Mouse (Mus musculus): Measurements from ENCODE around the gene Dis3. TPM values are rescaled to one million over a fixed set of nuclear protein-coding genes. Genes with fewer than 3 reads are reported as not detected.
"Not testable (repeated sequence)": the region's sequence is repeated elsewhere in the genome, so short reads cannot be mapped to it uniquely, and the experiment has no call there.

Dis3 gene
- total RNA-seq, 2 experiments from 2014 or later = 10.1 to 11.6 TPM

DNA sequence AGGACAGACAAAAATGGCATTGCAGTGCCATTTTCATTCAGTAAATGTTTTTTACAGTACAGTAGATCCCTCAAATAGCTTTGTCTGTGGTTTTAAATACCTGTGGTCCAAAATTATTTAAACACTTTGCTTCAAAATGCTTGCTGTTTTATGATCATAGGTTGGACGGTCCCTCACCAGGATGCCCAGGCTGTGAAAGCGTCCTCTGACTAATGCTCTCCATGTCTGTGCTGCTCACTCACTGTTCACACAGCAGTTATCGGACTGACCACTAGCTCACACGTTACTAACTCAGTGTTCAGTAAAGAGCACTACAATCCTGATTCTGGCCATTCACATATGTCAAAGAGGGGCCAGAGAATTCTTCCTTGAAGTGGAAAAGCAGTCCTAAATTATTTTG lies 28.4 kb downstream of the Dis3 start:
- no peak for DNase-seq (ENCODE audit: low spot score)

DNA sequence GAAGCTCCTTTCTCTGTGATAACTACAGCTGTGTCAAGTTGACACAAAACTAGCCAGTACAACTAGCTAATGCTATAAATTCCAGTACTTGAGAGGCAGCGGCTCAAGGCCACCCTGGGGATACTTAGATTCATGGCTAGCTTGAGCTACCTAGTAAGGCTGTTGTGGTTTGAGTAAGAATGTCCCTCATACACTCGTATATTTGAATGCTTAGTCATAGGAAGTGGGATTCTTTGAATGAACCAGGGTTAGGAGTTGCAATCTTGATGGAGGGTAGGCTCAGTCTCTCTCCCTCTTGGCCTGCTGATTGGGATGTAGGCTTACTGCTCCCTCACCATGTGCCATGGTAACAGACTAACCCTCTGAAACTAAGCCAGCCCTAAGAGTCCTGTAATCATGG lies 36.5 kb downstream of the Dis3 start:
- no peak for DNase-seq (ENCODE audit: low spot score)

DNA sequence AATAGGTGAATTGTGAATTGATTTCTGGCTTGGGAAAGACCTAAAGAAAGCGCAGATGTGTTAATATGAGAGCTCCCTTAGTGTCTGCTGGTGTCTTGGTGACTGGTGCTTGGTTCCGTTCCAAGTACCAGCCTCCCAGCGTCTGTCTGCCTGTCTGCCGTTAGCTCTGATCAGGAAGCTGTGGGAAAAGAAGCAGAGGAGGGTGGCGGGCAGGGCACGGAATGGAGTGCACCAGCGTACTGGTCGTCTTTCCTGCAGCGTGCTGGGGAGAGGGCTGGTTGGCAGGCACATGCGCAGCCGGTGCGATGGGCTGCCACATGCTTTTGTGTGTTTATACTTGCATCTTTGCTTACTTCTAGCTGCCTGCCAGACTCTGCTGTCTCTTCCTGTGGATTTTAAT lies 39.0 kb downstream of the Dis3 start:
- no peak for DNase-seq (ENCODE audit: low spot score)

DNA sequence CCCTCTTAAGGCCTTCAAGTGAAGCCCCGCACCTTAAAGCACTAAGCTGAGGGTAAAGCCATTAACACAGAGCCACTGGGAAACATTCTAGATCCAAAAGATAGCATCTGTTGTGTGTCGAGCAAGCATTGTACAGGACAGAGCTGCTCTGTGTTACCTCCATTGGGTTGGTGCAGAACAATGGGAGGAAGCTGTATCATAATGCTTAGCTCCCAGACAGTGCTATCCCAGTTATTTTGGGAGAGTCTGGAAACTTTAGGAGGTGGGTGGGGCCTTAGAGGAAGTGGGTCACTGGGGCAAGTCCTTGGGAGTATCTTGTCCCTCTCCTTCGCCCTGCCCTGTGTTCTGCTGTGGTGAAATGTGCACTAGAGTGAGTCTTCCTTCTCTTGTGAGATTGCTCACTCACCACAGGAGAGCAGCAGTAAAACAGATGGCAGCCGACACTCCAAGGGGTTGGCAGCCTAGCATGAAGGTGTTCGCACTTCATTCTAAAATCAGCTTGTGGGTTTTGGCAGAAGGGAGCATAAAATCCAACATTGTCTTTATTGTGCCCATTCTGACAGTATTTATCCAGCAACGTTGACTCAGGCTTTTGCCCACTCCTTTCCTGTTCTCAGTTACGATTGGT lies 40.5 kb downstream of the Dis3 start:
- no peak for DNase-seq (ENCODE audit: low spot score)

DNA sequence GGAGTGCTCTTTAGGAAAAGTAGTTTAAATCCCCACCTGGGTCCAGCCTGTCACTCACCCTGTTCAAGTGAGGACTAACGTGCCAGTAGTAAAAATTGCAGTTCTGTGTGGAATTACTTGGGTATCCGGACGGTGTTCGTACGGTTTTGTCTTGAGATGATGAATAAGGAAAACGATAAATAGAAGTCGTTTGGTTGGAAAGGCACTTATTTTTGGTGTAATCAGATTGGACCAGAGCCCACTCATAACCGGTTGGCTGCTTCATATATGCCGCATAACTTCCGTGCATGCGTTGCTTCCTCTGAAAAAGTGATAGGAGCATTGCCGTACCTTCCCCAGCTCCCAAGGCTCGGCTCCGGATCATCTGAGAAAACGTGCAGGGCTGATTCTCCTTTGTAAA lies 52.8 kb downstream of the Dis3 start:
- DNase-seq (ENCODE audit: low spot score) = peak; percentile 4

DNA sequence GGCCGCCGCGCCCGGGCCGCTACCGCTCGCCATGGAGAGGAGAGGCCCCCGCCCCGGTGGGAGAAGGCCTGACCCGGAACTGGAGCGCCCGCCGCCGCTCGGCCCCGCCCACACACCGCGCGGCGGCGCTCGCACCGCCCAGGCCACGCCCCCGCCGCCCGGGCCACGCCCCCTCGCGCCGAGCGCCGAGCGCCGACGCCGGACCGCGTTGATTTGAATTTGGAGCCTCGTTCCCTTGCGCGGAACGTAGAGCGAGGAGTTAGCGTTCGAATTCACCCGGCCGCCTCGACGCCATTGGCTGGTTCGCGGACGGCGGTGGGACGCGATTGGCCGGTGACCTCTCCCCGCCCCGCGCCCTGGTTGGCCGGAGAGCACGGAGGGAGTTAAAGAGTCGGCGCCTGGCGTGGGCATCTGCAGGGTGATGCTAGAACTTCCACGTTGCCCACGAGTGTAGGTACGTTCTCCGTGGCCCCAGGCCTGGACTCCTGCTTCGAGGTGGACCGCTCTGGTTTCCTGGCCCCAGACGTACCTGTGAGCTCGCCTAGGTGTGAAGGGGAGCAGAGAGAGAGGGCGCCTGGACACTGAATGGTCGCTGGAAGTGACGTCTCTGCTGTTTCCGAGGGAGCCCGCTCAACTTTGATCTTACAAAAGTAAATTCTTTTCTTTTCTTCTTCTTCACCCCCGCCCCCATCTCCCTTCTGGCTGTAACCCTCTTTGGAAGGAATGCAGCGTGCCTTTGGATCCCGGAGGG lies 53.4 kb downstream of the Dis3 start, which contains the start of the genes Mzt1 and Bora:
Gene Mzt1, minus strand, starts transcription at position 104 of the 751 bp plus-strand sequence.
Gene Bora, plus strand, starts transcription at position 192 of the 751 bp plus-strand sequence.
- DNase-seq (ENCODE audit: low spot score) = peak; percentile 89

DNA sequence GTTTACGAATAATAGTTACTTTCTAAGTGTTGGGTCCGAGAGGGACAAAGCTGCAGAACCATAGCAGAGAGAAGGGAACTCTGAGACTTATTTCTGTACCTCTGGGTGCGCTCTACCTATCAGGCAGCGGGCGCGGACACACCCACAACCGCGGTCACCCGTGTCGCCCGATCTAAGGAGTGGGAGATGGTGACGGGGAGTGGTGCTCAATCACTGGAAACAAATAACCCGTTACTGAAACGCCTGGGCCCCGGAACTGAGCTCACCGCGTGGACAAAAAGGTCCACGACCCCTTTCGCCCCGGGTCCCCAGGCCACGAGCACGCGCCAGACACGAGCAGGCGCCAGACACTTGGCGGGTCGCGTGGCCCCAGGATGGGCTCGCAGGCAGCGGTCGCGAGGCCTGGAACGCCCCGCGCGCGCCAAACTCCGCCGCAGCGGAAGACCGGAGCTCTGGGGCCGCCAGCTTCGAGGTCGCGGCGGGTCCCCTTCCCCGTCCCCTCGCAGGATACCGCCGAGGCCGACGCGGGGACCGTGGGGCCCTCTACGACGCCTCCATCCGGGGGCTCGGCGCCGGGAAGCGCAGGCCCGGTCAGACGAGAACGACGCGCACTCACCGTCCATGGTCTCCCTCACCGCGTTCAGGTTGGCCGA lies 54.1 kb downstream of the Dis3 start:
- no peak for DNase-seq (ENCODE audit: low spot score)

DNA sequence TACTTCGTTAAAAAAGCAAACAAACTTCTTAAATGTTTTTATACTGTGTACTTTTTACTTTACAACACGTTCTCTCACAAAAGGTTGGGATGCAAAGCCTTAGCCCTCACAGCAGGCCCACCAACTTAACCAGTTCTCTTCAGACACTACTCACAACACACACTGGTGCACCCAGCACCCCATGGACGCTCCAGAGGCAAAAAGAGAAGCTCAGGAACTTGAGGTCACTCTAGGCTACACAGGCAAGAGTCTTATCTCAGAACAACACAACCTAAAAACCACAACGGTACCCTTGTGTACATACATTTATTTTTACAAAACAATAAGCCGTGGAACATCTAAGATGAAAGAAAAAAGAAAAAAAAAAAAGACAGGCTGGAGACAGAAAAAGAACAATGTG lies 54.9 kb downstream of the Dis3 start:
- no peak for DNase-seq (ENCODE audit: low spot score)

DNA sequence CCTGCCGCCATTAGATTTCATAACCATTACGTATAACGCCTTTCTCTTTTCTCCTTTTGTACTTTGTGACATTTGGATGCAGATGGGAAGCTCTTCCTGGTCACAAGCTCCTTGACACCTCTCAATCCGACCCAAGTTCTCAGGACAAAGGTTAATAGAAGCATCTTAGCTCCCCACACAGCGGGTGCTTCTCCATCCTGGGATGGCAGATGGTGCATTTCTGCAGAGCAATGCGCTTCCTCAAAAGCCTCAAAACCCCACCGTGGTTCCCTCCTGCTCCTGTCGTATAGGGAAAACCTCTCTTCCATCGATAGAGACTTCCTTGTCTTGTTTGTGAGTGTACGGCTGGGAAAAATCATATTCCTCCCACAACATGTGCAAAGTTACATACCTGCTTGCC lies 55.5 kb downstream of the Dis3 start:
- no peak for DNase-seq (ENCODE audit: low spot score)

DNA sequence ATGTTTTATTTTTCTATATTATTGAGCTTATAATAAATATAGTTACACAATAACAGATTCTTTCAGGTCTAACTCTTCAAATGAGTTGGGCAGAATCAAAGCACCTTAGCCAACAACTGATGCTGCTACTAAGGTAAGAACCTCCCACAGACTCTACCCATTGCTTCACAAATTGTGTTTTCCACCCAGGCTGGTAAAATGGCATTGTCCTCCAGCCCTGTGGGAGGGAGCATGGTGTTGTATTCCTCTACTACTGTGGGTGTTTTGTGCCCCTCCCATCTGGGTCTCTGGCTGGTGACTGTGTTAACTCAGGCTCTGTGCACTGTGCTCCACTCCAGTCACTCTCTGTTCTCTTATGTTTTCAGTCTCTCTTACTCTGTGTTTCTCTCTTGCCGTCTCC lies 56.1 kb downstream of the Dis3 start:
- DNase-seq (ENCODE audit: low spot score) = no peak

DNA sequence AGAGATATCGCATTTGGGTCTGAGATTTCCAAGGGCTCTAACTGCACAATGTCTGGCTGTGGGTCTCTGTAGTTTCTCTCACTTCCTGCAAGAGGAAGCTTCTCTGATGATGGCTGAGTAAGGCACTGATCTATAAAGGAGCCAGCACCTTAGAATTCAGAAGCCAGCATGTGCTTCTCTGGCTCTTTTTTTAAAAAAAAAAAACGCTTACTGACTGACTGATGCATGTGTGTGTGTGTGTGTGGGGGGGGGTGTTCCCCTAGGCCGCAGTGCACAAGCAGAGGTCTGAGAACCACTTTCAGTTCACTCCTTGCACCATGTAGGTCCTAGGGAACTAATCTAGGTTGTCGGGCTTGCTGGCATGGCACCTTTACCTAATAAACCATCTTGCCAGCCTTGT lies 58.2 kb downstream of the Dis3 start:
- no peak for DNase-seq (ENCODE audit: low spot score)

DNA sequence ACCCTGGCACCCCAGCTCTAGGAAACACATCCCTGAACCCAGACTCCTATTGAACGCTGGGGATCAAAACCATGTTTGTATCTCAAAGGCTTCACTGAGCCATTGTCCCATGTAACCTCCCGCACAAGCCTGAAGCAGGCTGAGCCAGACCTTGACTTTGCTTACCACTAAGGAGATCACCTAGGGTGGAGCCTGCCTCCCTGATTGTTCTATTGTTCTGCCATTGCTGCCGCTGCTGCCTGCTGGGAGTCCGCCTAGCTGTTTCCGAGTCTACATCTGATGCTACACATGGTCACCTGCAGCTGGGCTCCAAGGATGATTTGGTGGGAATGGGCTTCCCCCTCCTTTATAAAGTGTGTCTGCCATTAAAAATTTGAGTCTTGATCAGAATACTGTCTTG lies 60.3 kb downstream of the Dis3 start:
- DNase-seq (ENCODE audit: low spot score) = not testable (repeated sequence)

DNA sequence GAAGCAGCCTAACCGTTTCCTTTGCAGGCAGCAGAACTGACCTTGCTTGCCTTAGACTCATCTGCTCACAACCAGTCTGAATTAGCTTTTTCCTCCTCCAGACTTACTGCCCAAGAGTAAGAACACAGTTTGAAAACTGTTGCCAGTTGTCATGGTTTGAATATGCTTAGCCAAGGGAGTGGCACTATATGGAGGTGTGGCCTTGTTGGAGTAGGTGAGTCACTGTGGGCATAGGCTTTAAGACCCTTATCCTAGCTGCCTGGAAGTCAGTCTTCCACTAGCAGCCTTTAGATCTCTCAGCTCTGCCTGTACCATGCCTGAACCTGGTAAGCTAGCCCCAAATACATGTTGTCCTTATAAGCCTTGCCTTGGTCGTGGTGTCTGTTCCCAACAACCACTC lies 61.9 kb downstream of the Dis3 start:
- no peak for DNase-seq (ENCODE audit: low spot score)

DNA sequence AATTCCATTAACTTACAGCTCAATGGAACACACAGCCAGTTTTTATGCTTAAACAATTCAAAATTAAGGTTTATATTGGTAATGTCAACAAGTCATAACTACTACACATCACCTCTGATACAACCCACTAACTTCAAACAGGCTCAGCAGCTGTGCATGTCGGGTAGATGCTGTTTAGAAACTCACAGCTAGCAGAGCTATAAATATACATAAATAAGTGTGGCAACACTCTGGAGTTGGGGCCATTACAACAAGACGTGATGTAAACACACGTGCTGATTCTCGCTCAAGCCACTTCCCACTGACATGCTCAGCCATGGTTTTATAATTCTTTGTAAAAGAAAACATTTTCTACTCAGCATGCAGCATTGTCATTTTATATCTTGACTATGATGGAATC lies 63.5 kb downstream of the Dis3 start:
- no peak for DNase-seq (ENCODE audit: low spot score)

DNA sequence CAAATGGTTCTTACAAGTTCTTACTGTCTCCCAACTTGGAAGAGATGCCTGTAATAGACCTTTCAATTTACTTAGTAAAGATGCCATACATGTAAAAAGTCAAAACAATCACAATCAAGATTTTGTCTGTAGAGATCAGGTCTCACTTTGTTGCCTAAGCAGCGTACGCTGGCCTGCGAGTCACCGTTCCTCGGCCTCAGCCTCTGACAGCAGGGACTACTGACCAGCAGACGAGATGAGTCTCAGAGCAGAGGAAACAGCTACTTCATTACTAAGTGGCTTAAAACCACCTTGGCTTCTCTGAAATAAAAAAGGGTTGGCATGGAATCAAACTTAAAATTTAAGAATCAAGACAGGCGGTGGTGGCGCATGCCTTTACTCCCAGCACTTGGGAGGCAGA lies 64.7 kb downstream of the Dis3 start:
- not testable (repeated sequence) for DNase-seq (ENCODE audit: low spot score)

DNA sequence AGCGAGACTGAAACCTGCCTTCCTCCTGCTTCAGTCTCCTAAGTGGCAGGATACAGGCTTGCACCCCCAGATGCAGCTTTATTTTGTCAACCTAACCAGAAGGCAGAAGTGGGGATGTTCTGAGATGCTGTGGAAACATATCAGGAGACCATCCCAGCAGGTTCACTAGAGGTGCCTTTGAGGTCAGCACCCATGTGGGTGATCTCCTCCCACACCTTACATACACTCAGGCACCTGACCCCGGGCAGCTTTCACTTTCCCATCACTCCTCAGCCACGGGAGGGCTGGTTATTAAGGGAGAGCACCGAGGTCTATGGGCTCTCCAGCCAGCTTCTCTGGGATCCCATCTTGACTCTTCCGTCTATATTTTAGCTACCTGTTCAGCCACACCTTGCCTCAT lies 67.0 kb downstream of the Dis3 start:
- DNase-seq (ENCODE audit: low spot score) = no peak

DNA sequence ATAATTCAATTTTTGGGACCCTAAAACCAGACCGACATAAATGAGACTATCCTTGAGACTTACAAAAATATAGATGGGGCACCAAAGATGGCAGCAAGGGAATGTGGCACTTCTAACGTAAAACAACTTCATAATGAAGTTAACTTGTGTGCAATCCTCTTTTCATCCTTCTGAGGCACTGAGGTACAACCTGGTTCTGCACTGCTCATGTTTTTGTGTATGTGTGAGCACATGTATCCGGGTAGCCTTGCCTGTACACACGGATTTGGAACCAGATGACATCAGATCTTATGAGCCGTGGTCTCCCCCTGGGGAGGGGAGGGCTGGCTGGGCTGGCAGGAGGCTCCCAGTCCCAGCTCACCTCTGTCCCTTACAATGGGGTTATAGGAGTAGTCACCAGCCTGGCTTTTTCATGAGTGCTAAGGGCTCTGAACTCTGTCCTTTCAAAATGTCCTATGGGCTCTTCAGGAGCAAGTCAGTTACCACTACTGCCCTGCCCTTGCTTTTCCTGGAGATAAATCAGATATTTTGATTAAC lies 68.2 kb downstream of the Dis3 start:
- DNase-seq (ENCODE audit: low spot score) = no peak

DNA sequence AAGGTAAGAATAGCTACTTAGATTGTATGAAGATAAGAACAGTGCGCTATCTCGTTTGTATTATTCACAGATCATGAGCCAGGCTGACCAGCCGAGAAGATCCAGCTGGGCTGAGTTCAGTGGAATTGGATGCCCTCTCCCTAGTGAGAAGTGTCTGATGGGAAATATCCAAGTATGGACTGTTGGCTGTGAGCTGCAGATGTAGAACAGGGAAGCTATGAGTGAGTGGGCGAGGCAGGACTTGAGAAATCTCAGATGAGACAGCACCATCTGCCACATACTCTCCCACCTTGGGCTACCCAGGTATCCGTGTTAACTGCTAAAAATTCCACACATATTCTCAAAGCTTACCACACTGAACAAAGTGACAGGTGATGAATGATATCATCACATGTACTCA lies 69.6 kb downstream of the Dis3 start:
- DNase-seq (ENCODE audit: low spot score) = no peak
